Mouse (Mus musculus) heart, embryonic 12.5 days (tissue): ENCODE results near the gene Epb42. TPM values are rescaled to one million over a fixed set of nuclear protein-coding genes. Genes with fewer than 3 reads are reported as not detected.

Source experiments
- ATAC-seq: fragments of 200-750 bp; cut with Nextera tagmentation; 2 replicates; pipeline ENCODE4 v1.8.0; 2017; ENCODE audit warnings: moderate TSS enrichment, moderate library complexity; ENCODE audit not compliant: insufficient number of reproducible peaks, low FRiP score
- H3K27ac ChIP-seq: fragments of 300-500 bp; sonication (generic); 2 replicates; pipeline ENCODE4 v1.5.1; 2016; ENCODE audit warnings: mild to moderate bottlenecking, moderate library complexity; ENCODE audit not compliant: poor library complexity, severe bottlenecking
- H3K27me3 ChIP-seq: fragments of 300-500 bp; sonication (generic); replicated peaks from 2 replicates; pipeline ENCODE4 v1.6.1; 2016; ENCODE audit warnings: mild to moderate bottlenecking, moderate library complexity
- H3K36me3 ChIP-seq: fragments of 300-500 bp; sonication (generic); 2 replicates; pipeline ENCODE4 v1.6.1; 2016; ENCODE audit warnings: mild to moderate bottlenecking, moderate library complexity
- H3K4me1 ChIP-seq: fragments of 300-500 bp; sonication (generic); replicated peaks from 2 replicates; pipeline ENCODE4 v1.6.1; 2016; ENCODE audit warnings: mild to moderate bottlenecking
- H3K4me2 ChIP-seq: fragments of 300-500 bp; sonication (generic); 2 replicates; pipeline ENCODE4 v1.6.1; 2016; ENCODE audit warnings: mild to moderate bottlenecking, moderate library complexity
- H3K4me3 ChIP-seq: fragments of 300-500 bp; sonication (generic); 2 replicates; pipeline ENCODE4 v1.5.1; 2016; ENCODE audit warnings: mild to moderate bottlenecking
- H3K9ac ChIP-seq: fragments of 300-500 bp; sonication (generic); 2 replicates; pipeline ENCODE4 v1.6.1; 2016; ENCODE audit warnings: mild to moderate bottlenecking, moderate library complexity
- H3K9me3 ChIP-seq: fragments of 300-500 bp; sonication (generic); replicated peaks from 2 replicates; pipeline ENCODE4 v1.6.1; 2016; ENCODE audit warnings: mild to moderate bottlenecking, moderate library complexity
- WGBS: fragments of 180-500 bp; shearing (Covaris S2); methylation state at CpG from one replicate; pipeline ENCODE4 v1.1.7; 2016; 5-methylcytosine and 5-hydroxymethylcytosine counted together
- polyA plus RNA-seq: library from polyadenylated mRNA; unstranded; fragments of >200 nt; fragmentation: Nextera tagmentation; extraction: Ambion mirVana; gene quantifications from 2 replicates; pipeline ENCODE4 v1.2.1, GENCODE M21; 2016

Epb42 gene
- 17.9 and 18.2 TPM in 2 replicates for polyA plus RNA-seq

DNA sequence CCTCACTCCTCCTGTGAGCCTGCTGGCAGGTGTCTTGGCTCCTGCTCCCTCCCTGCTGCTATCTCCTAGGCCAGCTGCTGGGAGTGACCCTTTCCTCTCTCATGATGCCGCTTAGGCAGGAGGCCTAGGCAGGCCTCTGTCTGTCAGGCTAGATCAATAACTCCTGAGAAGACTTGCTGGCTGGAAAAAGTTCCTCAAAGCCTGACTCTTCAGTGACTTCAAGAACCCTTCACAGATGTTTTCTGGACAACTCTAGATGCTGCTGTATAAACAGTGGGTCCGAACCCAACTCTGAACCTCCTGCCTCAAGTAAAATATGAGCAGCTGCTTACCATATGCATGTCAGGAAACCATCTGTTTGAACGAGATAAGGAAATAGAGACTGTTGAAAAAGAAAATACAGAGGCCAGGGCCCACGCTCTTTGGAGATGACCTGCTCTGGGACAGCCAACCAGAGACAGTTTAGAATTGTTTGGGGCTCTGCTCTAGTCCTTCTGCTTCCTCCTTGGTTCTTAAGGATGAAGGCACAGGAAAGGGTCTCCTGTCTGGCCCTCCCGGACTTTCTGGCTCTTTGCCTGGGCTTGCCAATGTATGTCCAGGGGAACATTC, at the start of gene Epb42:
TSS of gene Epb42 (minus strand) at position 340 of the 609 bp plus-strand sequence.
- peak within 1 kb of the TSS; percentile 60 for H3K27ac ChIP-seq
- H3K4me2 ChIP-seq, result no peak within 1 kb of the TSS
- peak; percentile 95 for ATAC-seq
- no peaks in the 10 kb centered on the region for H3K9me3 ChIP-seq
- WGBS, result 27% methylated on average over 5 of the region's 5 CpGs
- no peaks in the 10 kb centered on the region for H3K4me1 ChIP-seq
- no peaks in the 10 kb centered on the region for H3K36me3 ChIP-seq
- H3K27me3 ChIP-seq, result no peaks in the 10 kb centered on the region
- H3K4me3 ChIP-seq, result peak within 1 kb of the TSS; percentile 25
- H3K9ac ChIP-seq, result no peak within 1 kb of the TSS

DNA sequence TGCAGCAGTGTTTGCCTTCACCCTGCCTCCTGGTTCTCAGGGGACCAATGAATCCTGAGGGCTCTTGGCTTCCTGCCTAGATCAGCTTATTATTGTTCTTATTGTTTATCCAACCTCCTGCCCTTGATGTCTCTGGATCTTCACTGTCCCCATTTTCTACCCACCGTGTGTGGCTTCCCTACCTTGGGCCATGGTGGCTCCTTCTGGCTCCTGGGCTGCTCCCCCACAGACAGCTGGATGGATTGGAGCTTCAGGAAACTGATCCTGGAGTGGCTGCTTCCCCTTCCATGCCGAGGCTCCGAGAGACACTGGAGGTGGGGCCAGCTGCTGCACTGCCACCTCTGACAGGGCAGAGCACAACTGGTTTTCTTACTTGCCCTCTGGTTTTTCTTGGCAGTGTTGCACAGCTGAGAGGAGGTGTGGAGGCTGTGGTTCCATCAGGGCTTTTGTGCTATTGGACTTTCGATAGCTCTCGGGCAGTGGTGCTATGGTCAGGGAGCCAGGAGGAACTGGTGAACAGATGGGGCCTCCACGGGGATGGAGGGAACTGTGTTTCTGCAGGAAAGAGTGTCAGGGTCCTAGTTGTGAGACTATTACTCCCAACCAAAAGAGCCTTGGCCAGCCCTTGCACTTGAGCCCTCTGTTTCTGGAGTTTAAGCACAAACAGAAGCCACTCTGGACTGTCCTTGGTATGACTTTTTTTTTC, 48.8 kb upstream of the Epb42 start, which contains the start of gene Tgm5:
TSS of gene Tgm5 (minus strand) at position 362 of the 706 bp plus-strand sequence.
- no peak within 1 kb of the TSS; the same call in 1 of the 2 replicates for H3K4me2 ChIP-seq
- no peak within 1 kb of the TSS for H3K9ac ChIP-seq
- H3K4me3 ChIP-seq, result no peak within 1 kb of the TSS
- WGBS, result 36% methylated on average over 6 of the region's 6 CpGs
- H3K4me1 ChIP-seq, result no peaks in the 10 kb centered on the region; the same call in 1 of the 2 replicates
- no peak within 1 kb of the TSS for H3K27ac ChIP-seq
- ATAC-seq, result no peak
- no peaks in the 10 kb centered on the region for H3K36me3 ChIP-seq
- H3K27me3 ChIP-seq, result 0 out of 2 replicates have a peak, but pooled peaks cover 8% of the 10 kb centered on the region
- no peaks in the 10 kb centered on the region for H3K9me3 ChIP-seq

DNA sequence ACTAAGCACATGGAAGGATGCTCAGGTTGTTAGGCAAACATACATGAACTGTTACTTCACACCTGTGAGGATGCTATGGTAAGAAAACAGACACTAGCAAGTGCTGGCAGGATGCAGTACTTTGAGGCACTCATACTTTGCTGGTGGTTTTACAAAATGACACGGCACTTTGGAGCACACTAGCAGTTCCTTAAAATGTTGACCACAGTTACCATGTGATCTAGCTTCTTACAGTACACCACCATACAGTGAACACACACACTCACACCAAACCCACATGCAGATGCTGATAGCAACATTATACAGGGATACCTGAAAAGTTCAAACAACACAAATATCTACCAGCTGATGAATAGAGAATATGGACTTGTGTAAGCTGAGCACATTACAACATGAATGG, 45.8 kb upstream of the Epb42 start:
- WGBS, result 80% methylated on average over 1 of the region's 1 CpGs
- Histone ChIP-seq H3K27ac (no peak overlapping the region), H3K4me1 (no peaks in the 10 kb centered on the region; the same call in 1 of the 2 replicates), H3K4me2 (no peak overlapping the region), H3K9ac (no peak overlapping the region), H3K27me3 (0 out of 2 replicates have a peak, but pooled peaks cover 8% of the 10 kb centered on the region), H3K36me3 (no peaks in the 10 kb centered on the region), H3K9me3 (no peaks in the 10 kb centered on the region), H3K4me3 (no peak overlapping the region)
- no peak for ATAC-seq

DNA sequence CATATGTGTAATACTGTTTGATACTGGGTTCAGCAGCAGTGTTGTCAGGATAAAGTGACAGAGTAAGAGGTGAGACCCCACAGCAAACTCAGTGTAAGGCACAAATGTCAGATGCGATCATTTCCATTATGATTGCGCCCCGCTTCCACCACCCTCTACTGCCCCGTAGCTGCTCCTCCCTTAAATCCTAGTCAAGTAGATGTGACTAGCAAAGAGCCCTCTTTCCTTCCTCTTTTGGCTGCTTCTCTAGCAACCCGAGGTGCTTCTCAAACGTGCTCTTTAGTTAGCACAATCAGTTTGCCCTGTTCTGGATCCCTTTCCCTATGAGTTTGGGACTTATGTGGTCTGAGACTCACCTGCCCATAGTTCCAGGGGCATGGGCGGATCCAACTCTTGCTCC, 37.9 kb upstream of the Epb42 start:
- 79% methylated on average over 7 of the region's 7 CpGs for WGBS
- no peaks in the 10 kb centered on the region for H3K36me3 ChIP-seq
- ATAC-seq, result no peak

DNA sequence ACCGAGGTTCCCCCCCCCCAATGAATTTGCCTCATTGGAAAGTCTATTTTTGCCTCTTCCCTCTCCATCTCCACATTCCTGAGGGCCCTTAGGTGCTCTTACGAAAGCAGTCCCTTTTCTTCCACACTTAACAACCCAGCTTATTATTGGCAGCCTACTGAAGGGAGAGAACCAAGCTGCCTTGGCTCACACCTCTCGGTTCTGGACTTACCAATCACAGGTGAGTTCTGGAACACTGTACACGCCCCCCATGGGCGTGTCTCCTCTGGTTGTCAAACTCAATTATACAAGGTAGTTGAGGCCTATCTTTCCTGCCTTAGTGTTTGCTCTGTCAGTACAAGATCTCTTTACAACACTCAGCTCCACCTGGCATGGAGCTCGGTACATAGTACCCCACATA, 35.0 kb upstream of the Epb42 start:
- no peaks in the 10 kb centered on the region for H3K9me3 ChIP-seq
- no peak overlapping the region for H3K4me3 ChIP-seq
- H3K36me3 ChIP-seq, result no peaks in the 10 kb centered on the region
- H3K4me2 ChIP-seq, result no peak overlapping the region
- no peak for ATAC-seq
- H3K9ac ChIP-seq, result no peak overlapping the region
- no peak overlapping the region for H3K27ac ChIP-seq
- H3K27me3 ChIP-seq, result no peaks in the 10 kb centered on the region; the same call in 1 of the 2 replicates
- no peaks in the 10 kb centered on the region for H3K4me1 ChIP-seq
- 74% methylated on average over 6 of the region's 6 CpGs for WGBS

More for the DNA sequence above, 37.9 kb upstream of the Epb42 start:
- Histone ChIP-seq H3K27ac (no peak overlapping the region), H3K4me1 (no peaks in the 10 kb centered on the region), H3K4me3 (no peak overlapping the region), H3K4me2 (no peak overlapping the region), H3K27me3 (no peaks in the 10 kb centered on the region), H3K9me3 (no peaks in the 10 kb centered on the region), H3K9ac (no peak overlapping the region)

DNA sequence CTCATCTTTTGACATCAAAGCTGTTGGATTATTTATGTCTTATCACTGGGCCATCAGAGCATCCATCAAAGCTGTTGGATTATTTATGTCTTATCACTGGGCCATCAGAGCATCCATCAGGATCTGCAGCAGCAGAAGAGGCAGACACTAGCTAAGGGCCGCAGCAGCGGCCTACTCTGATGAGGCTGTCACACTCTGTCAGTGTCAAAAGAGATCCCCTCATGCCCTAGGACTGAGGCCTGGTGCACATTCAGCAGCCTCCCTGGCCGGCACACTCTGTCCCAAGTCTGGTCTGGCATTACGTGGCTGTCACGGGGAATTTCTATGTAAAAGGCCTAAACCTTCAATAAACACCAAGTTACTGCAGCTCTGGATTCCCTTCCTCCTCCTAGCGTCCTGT, 32.6 kb upstream of the Epb42 start:
- H3K9ac ChIP-seq, result no peak overlapping the region
- 74% methylated on average over 6 of the region's 6 CpGs for WGBS
- H3K4me3 ChIP-seq, result no peak overlapping the region
- no peaks in the 10 kb centered on the region; the same call in 1 of the 2 replicates for H3K27me3 ChIP-seq
- H3K9me3 ChIP-seq, result no peaks in the 10 kb centered on the region
- no peak overlapping the region for H3K4me2 ChIP-seq
- H3K36me3 ChIP-seq, result no peaks in the 10 kb centered on the region
- no peak for ATAC-seq
- H3K4me1 ChIP-seq, result no peaks in the 10 kb centered on the region
- H3K27ac ChIP-seq, result no peak overlapping the region

DNA sequence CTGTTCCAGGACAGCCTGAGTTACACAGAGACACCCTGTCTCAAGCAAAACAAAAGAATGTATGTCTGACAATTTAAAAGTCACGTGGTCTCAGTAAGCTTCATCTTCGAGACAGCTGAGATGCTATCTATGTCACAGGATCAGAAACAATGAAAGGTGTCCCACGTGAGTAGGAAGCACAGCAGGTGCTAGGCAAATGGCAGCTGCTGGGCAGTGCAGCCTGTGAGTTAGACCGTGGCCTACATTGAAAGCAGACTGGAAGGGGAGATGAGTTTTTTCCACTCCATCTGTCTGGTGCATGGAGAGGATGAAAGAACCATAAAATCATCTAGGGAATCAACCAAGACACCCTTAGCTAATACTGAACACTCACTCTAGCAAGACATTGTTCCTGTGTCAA, 30.2 kb upstream of the Epb42 start:
- Histone ChIP-seq H3K9ac (no peak overlapping the region), H3K9me3 (no peaks in the 10 kb centered on the region), H3K27me3 (no peaks in the 10 kb centered on the region; the same call in 1 of the 2 replicates), H3K36me3 (no peaks in the 10 kb centered on the region), H3K4me1 (no peaks in the 10 kb centered on the region), H3K4me3 (no peak overlapping the region), H3K27ac (no peak overlapping the region), H3K4me2 (no peak overlapping the region)
- 64% methylated on average over 4 of the region's 4 CpGs for WGBS
- ATAC-seq, result no peak

DNA sequence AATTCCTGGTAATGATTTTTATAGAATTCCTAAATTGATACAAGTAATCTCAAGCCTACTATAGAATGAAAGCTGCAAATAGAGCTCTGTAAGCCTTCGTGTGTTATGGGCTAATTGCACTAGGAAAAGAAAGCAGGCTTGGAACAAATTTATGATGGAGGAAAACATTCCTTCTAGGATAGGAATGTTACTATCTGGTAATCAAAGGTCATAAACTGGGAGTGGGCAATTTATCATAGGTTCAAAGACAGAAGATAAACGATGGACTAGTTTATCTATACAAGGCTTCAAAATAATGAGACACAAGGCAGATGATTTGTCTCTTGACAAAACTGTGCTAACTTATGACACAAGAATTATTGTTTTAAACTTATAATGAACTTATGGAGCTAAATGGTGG, 24.4 kb upstream of the Epb42 start:
- no peaks in the 10 kb centered on the region for H3K9me3 ChIP-seq
- no peaks in the 10 kb centered on the region for H3K36me3 ChIP-seq
- H3K4me2 ChIP-seq, result no peak overlapping the region
- H3K4me1 ChIP-seq, result 0 out of 2 replicates have a peak, but pooled peaks cover 3% of the 10 kb centered on the region
- ATAC-seq, result no peak
- H3K27me3 ChIP-seq, result no peaks in the 10 kb centered on the region
- no peak overlapping the region for H3K9ac ChIP-seq
- H3K4me3 ChIP-seq, result no peak overlapping the region
- H3K27ac ChIP-seq, result no peak overlapping the region
- 77% methylated on average over 2 of the region's 2 CpGs for WGBS

DNA sequence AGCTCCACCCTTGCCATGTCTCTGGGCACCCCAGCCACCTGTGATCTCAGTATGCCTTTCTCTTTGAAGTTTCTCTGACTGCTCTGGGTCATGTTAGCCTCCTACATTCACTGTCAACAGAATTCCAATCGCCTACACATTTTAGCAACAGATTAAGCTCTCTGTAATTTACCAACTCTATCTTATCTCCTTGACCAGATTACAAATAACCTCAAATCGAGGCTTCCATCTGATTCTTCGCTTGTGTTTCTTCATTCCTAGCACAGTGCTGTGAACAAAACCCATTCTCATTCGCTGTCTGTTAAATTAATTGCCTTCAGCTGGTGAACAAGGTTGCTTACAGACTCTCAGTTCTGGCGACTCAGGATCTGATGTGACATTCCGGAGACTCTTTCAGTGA, 21.1 kb upstream of the Epb42 start:
- no peak for ATAC-seq

DNA sequence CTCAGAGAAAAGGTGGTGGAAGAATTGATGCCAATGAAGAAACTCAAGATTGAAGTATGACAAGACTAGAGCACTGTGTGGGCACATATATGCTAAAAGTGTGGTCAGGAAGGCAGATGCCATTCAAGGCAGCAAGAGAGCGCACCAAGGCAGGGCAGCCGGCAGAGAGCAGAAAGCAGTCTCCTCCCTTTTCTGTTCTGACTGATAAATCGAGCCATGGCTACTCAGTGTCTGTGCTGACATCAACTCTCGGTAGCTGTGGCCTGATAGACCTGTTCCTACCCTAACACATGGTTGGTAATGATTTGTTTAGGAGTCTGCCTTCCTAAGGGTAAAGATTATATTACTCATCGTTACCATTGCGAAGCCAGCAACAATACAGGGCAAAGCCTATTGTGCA, 19.0 kb upstream of the Epb42 start:
- Histone ChIP-seq H3K4me1 (0 out of 2 replicates have a peak, but pooled peaks cover 8% of the 10 kb centered on the region), H3K4me3 (no peak overlapping the region), H3K27me3 (no peaks in the 10 kb centered on the region), H3K27ac (no peak overlapping the region), H3K36me3 (no peaks in the 10 kb centered on the region), H3K4me2 (no peak overlapping the region), H3K9ac (no peak overlapping the region), H3K9me3 (no peaks in the 10 kb centered on the region)
- 68% methylated on average over 6 of the region's 6 CpGs for WGBS
- ATAC-seq, result no peak

More for the DNA sequence above, 21.1 kb upstream of the Epb42 start:
- Histone ChIP-seq H3K4me1 (0 out of 2 replicates have a peak, but pooled peaks cover 8% of the 10 kb centered on the region), H3K9me3 (no peaks in the 10 kb centered on the region), H3K27ac (no peak overlapping the region), H3K4me3 (no peak overlapping the region), H3K9ac (no peak overlapping the region), H3K36me3 (no peaks in the 10 kb centered on the region), H3K4me2 (no peak overlapping the region), H3K27me3 (no peaks in the 10 kb centered on the region)
- 44% methylated on average over 6 of the region's 6 CpGs for WGBS

DNA sequence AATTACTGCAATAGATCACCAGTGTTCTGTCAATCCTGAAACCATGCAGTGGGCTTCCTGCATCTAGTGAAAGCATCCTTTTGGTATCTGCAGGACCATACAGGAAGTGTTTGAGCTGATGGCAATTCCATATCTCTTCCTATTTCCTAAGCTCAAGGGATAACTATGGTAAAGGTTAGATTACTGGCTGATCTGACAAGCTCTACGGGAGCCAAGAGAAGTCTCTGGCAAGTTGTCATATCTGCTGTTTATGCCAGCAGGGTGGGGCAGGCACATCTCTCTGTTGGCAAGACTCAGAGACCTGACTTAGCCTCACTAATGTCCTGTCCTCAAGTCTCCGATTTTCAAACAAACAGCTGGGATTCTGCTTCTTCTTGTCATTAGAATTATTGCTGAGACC, 17.2 kb upstream of the Epb42 start:
- Histone ChIP-seq H3K36me3 (no peaks in the 10 kb centered on the region), H3K9me3 (no peaks in the 10 kb centered on the region), H3K27ac (no peak overlapping the region), H3K9ac (no peak overlapping the region), H3K27me3 (no peaks in the 10 kb centered on the region), H3K4me2 (no peak overlapping the region), H3K4me1 (0 out of 2 replicates have a peak, but pooled peaks cover 8% of the 10 kb centered on the region), H3K4me3 (no peak overlapping the region)
- WGBS, result 39% methylated on average over 2 of the region's 2 CpGs
- ATAC-seq, result no peak
